Mouse (Mus musculus): Measurements from ENCODE around the gene Chd2.

DNA sequence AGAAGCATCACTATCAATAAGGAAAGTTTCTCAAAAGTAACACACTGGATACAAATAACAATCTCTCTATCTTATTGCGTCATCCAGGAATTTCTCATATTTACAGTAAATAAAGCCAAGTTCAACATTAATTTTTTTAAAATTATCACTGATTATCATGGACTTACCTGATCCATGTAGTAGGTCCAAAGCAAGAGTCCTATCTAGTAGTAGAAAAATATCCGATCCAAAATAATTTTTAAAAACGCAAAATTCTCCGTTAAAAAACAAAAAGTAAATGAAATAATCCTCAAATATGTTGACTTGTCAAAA, 595 bp downstream of the Chd2 start:
- TF ChIP-seq CTCF (IDR thresholded peaks at IDR 0.05; ENCODE audit: low read depth, low read length), result no peak
- TF ChIP-seq POLR2A (IDR thresholded peaks at IDR 0.05; ENCODE audit: borderline replicate concordance, low read depth, low read length), result no peak

Measured in bone marrow macrophage, adult 2 months (primary cell).